Mouse (Mus musculus) megakaryocyte, embryonic 14.5 days (primary cell): Measurements from ENCODE around the gene Gm20388.

ENCODE experiments used
- FLI1 ChIP-seq: IDR thresholded peaks from 2 replicates; pipeline ENCODE4 v1.6.1; 2012; ENCODE audit warnings: low read length, inconsistent platforms, mixed read lengths
- GATA1 ChIP-seq: IDR thresholded peaks from 3 replicates; pipeline ENCODE4 v1.6.1; 2012; ENCODE audit warnings: mixed read lengths, low read length, inconsistent platforms, borderline replicate concordance

DNA sequence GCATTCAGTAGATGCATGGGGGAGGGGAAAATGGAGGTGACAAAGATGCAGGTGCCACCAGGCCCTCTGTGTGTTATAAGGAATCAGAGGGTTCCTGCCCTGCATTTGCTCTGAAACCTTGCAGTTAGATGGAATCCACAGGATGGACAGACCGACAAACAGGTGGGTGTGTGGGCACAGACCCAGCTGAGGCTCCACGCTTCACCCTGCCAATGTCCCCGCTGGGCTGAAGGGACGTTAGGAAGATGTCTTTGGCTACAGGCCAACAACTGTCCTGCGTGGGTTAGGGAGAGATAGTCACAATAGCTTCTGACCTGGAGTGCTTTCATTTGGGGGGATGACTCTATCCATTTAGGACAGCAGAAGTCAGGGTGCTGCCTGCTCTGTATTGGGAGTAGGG is 399.4 kb downstream of the Gm20388 start:
- TF ChIP-seq GATA1 = no peak
- TF ChIP-seq FLI1 = no peak
